Mouse (Mus musculus) MEL (cell line): Measurements from ENCODE around the gene Prr5. TPM values are rescaled to one million over a fixed set of nuclear protein-coding genes. Genes with fewer than 3 reads are reported as not detected.

Source experiments
- DNase-seq: peaks from one replicate; pipeline ENCODE4 v3.0.0; 2011; ENCODE audit warnings: low read depth, low spot score
- H3K27ac ChIP-seq: 2 replicates; pipeline ENCODE4 v1.5.1; 2012; ENCODE audit warnings: low read depth, mild to moderate bottlenecking, control low read depth, low read length, moderate library complexity; ENCODE audit not compliant: control insufficient read depth
- H3K27me3 ChIP-seq, 2 experiments: fragments of 150-350 bp in 1 of 2; sonication (generic) in 1 of 2; 2 replicates each; pipeline ENCODE4 v1.6.1; 2012; ENCODE audit warnings: low read length in 2 of 2, mild to moderate bottlenecking in 2 of 2, improper control_type of control experiment in 1 of 2, moderate library complexity in 1 of 2; ENCODE audit not compliant: insufficient read depth in 2 of 2, control insufficient read depth in 1 of 2
- H3K36me3 ChIP-seq, 2 experiments: 2 replicates each; pipeline ENCODE4 v1.6.1; 2012 to 2014; ENCODE audit warnings: low read length in 2 of 2, improper control_type of control experiment in 1 of 2, inconsistent platforms in 1 of 2, mild to moderate bottlenecking in 1 of 2; ENCODE audit not compliant: insufficient read depth in 2 of 2, control insufficient read depth in 1 of 2
- H3K4me1 ChIP-seq, 2 experiments: fragments of 150-350 bp in 1 of 2; sonication (generic) in 1 of 2; 2 replicates each; pipeline ENCODE4 v1.6.1; 2012; ENCODE audit warnings: low read length in 2 of 2, improper control_type of control experiment in 1 of 2, mild to moderate bottlenecking in 1 of 2; ENCODE audit not compliant: insufficient read depth in 2 of 2, control insufficient read depth in 1 of 2
- H3K4me3 ChIP-seq, 2 experiments: fragments of 150-350 bp in 1 of 2; sonication (generic) in 1 of 2; 2 replicates each; pipeline ENCODE4 v1.5.1; 2012; ENCODE audit warnings: low read depth in 2 of 2, low read length in 2 of 2, mild to moderate bottlenecking in 2 of 2, moderate library complexity in 2 of 2, control low read depth in 1 of 2, improper control_type of control experiment in 1 of 2; ENCODE audit not compliant: control insufficient read depth in 1 of 2, insufficient read depth in 1 of 2
- H3K79me2 ChIP-seq: 2 replicates; pipeline ENCODE4 v1.6.1; 2012; ENCODE audit warnings: mild to moderate bottlenecking, low read length, moderate library complexity; ENCODE audit not compliant: control insufficient read depth, poor library complexity, insufficient read depth
- H3K9ac ChIP-seq: 2 replicates; pipeline ENCODE4 v1.6.1; 2012; ENCODE audit warnings: low read depth, mild to moderate bottlenecking, control low read depth, low read length, moderate library complexity; ENCODE audit not compliant: control insufficient read depth, poor library complexity, severe bottlenecking
- H3K9me3 ChIP-seq: fragments of 150-350 bp; sonication (generic); replicated peaks from 2 replicates; pipeline ENCODE4 v1.6.1; 2012; ENCODE audit warnings: mild to moderate bottlenecking, low read length, improper control_type of control experiment, moderate library complexity; ENCODE audit not compliant: insufficient read depth
- CHD2 ChIP-seq: IDR thresholded peaks from 2 replicates; pipeline ENCODE4 v1.6.1; 2011; ENCODE audit warnings: low read length, improper control_type of control experiment
- CTCF ChIP-seq, 3 experiments: IDR thresholded peaks in 2 of 3; conservative IDR thresholded peaks in 1 of 3; 2 replicates each; pipeline ENCODE4 v1.5.1; 2011 to 2012; ENCODE audit warnings: low read length in 3 of 3, low read depth in 2 of 3, mild to moderate bottlenecking in 2 of 3, improper control_type of control experiment in 1 of 3, inconsistent platforms in 1 of 3, mixed read lengths in 1 of 3, moderate library complexity in 1 of 3; ENCODE audit not compliant: control insufficient read depth in 1 of 3, insufficient read depth in 1 of 3, poor library complexity in 1 of 3, severe bottlenecking in 1 of 3
- E2F4 ChIP-seq: IDR thresholded peaks from 2 replicates; pipeline ENCODE4 v1.6.1; 2011; ENCODE audit warnings: low read depth, low read length, improper control_type of control experiment, borderline replicate concordance
- ELF1 ChIP-seq: IDR thresholded peaks from 2 replicates; pipeline ENCODE4 v1.6.1; 2014; ENCODE audit warnings: low read depth, mild to moderate bottlenecking, inconsistent platforms, low read length, improper control_type of control experiment, moderate library complexity
- GABPA ChIP-seq: IDR thresholded peaks from 2 replicates; pipeline ENCODE4 v1.6.1; 2012; ENCODE audit warnings: low read depth, mild to moderate bottlenecking, inconsistent platforms, low read length, improper control_type of control experiment, moderate library complexity
- MAFK ChIP-seq: IDR thresholded peaks from 2 replicates; pipeline ENCODE4 v1.6.1; 2011; ENCODE audit warnings: low read depth, mild to moderate bottlenecking, low read length, improper control_type of control experiment, borderline replicate concordance
- MAX ChIP-seq: IDR thresholded peaks from 2 replicates; pipeline ENCODE4 v1.6.1; 2011; ENCODE audit warnings: low read length, improper control_type of control experiment
- MXI1 ChIP-seq: IDR thresholded peaks from 2 replicates; pipeline ENCODE4 v1.6.1; 2011; ENCODE audit warnings: mild to moderate bottlenecking, low read depth, low read length, improper control_type of control experiment
- MYB ChIP-seq: IDR thresholded peaks from 2 replicates; pipeline ENCODE4 v1.6.1; 2011; ENCODE audit warnings: mild to moderate bottlenecking, low read depth, low read length, improper control_type of control experiment
- MYC ChIP-seq: IDR thresholded peaks from 2 replicates; pipeline ENCODE4 v1.6.1; 2011; ENCODE audit warnings: low read depth, mild to moderate bottlenecking, low read length, improper control_type of control experiment, moderate library complexity
- NRF1 ChIP-seq: IDR thresholded peaks from 2 replicates; pipeline ENCODE4 v1.6.1; 2014; ENCODE audit warnings: low read depth, mild to moderate bottlenecking, inconsistent platforms, low read length, improper control_type of control experiment, moderate library complexity; ENCODE audit not compliant: poor library complexity, insufficient read depth, severe bottlenecking
- POLR2A ChIP-seq, 2 experiments: IDR thresholded peaks; 2 replicates each; pipeline ENCODE4 v1.6.1; 2011 to 2012; ENCODE audit warnings: low read length in 2 of 2, mild to moderate bottlenecking in 2 of 2, control low read depth in 1 of 2, improper control_type of control experiment in 1 of 2, low read depth in 1 of 2, moderate library complexity in 1 of 2; ENCODE audit not compliant: control insufficient read depth in 1 of 2, insufficient read depth in 1 of 2, poor library complexity in 1 of 2
- POLR2AphosphoS2 ChIP-seq: IDR thresholded peaks from 2 replicates; pipeline ENCODE4 v1.6.1; 2011; ENCODE audit warnings: low read length, improper control_type of control experiment
- RCOR1 ChIP-seq: IDR thresholded peaks from 2 replicates; pipeline ENCODE4 v1.6.1; 2012; ENCODE audit warnings: low read depth, mild to moderate bottlenecking, inconsistent platforms, low read length, improper control_type of control experiment
- SMC3 ChIP-seq: IDR thresholded peaks from 2 replicates; pipeline ENCODE4 v1.6.1; 2011; ENCODE audit warnings: low read depth, low read length, improper control_type of control experiment
- TAL1 ChIP-seq: IDR thresholded peaks from 2 replicates; pipeline ENCODE4 v1.6.1; 2012; ENCODE audit warnings: mild to moderate bottlenecking, inconsistent platforms, low read length, moderate library complexity, mixed read lengths
- TBP ChIP-seq: IDR thresholded peaks from 2 replicates; pipeline ENCODE4 v1.8.0; 2011; ENCODE audit warnings: low read depth, low read length, improper control_type of control experiment
- TCF12 ChIP-seq: IDR thresholded peaks from 2 replicates; pipeline ENCODE4 v1.6.1; 2014; ENCODE audit warnings: low read depth, mild to moderate bottlenecking, inconsistent platforms, low read length, improper control_type of control experiment, moderate library complexity
- USF1 ChIP-seq: IDR thresholded peaks from 2 replicates; pipeline ENCODE4 v1.6.1; 2014; ENCODE audit warnings: low read depth, mild to moderate bottlenecking, inconsistent platforms, low read length, improper control_type of control experiment, moderate library complexity
- ZMIZ1 ChIP-seq: IDR thresholded peaks from 2 replicates; pipeline ENCODE4 v1.6.1; 2012; ENCODE audit warnings: low read depth, mild to moderate bottlenecking, inconsistent platforms, low read length, improper control_type of control experiment, moderate library complexity
- polyA plus RNA-seq, 2 experiments: library from polyadenylated mRNA; stranded (reverse) in 1 of 2; unstranded in 1 of 2; fragments of >175 nt in 1 of 2; fragments of >200 nt in 1 of 2; gene quantifications; 2 replicates each; pipeline versions ENCODE4 v1.2.1 to v1.2.4; 2012; ENCODE audit warnings: low replicate concordance in 2 of 2, low read depth in 1 of 2; ENCODE audit not compliant: insufficient read length in 2 of 2, insufficient read depth in 1 of 2, missing spikeins in 1 of 2
- total RNA-seq: library from RNA; depleted of rRNA; stranded (reverse); fragments of 300-350 nt; gene quantifications from 2 replicates; pipeline ENCODE4 v1.2.3, GENCODE M21; 2012

Prr5 gene
- total and polyA plus RNA-seq, 3 experiments: not detected

DNA sequence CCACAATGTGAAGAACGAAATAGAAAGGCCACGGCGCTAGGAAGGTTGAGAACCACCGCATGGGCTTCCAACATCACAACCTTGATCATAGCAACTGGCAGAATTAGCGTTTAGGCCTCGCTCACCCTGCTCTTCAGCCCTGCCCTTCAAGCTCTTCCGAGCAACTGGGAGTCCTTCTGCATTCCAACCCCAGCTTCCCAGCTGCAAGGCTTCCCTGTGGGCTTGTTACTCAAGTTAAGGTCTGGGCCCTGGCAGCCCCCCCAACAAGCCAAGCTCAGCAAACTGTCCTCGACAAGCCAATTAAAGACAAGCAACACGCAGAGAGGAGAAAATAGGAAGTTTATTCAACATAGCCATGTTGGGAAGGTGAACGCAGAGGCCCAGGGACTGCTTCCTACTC lies 14.4 kb upstream of the Prr5 start:
- no peaks in the 10 kb centered on the region for H3K9me3 ChIP-seq
- no peak for DNase-seq
- no peak overlapping the region for H3K9ac ChIP-seq
- no peaks in the 10 kb centered on the region for H3K36me3 ChIP-seq
- H3K79me2 ChIP-seq: no peaks in the 10 kb centered on the region
- H3K27me3 ChIP-seq: no peaks in the 10 kb centered on the region
- no peak overlapping the region for H3K27ac ChIP-seq
- H3K4me1 ChIP-seq: no peaks in the 10 kb centered on the region
- no peak for TF ChIP-seq E2F4
- no peak for TF ChIP-seq MAX
- no peak for TF ChIP-seq ELF1
- no peak for TF ChIP-seq MAFK
- TF ChIP-seq SMC3: no peak
- TF ChIP-seq MXI1: no peak
- TF ChIP-seq GABPA: no peak
- no peak for TF ChIP-seq MYB
- no peak for TF ChIP-seq CTCF (IDR thresholded peaks at IDR 0.05 in 2 of 3, conservative IDR thresholded peaks at IDR 0.05 in 1 of 3; ENCODE audit: control insufficient read depth in 1 of 3, insufficient read depth in 1 of 3, low read depth in 2 of 3, low read length in 3 of 3, poor library complexity in 1 of 3, severe bottlenecking in 1 of 3)
- no peak for TF ChIP-seq TCF12
- no peak for TF ChIP-seq ZMIZ1
- TF ChIP-seq POLR2A (IDR thresholded peaks at IDR 0.05; ENCODE audit: control insufficient read depth in 1 of 2, insufficient read depth in 1 of 2, low read depth in 1 of 2, low read length in 2 of 2, poor library complexity in 1 of 2): no peak
- TF ChIP-seq TBP: no peak
- TF ChIP-seq NRF1: no peak
- TF ChIP-seq TAL1: no peak
- TF ChIP-seq RCOR1: no peak
- TF ChIP-seq USF1: no peak
- no peak for TF ChIP-seq CHD2
- no peak for TF ChIP-seq MYC
- TF ChIP-seq POLR2AphosphoS2: no peak
- H3K4me3 ChIP-seq: no peak overlapping the region

DNA sequence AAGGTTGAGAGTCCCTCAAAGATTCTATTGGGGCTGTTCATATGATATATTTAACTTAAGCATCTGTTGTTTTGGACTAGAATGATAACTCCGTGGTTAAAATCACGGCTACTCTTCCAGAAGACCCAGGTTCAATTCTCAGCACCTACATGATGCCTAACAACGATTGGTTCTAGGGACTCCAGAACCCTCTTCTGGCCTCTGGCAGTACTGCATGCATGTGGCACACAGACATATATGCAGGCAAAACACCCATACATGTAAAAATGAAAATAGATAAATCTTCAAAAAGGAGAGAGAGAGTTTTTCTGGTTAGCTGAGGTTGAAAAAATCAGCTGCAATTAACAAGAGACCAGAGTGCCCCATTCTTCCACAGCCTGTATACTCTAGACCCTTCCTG lies 12.7 kb upstream of the Prr5 start:
- TF ChIP-seq CTCF (IDR thresholded peaks at IDR 0.05 in 2 of 3, conservative IDR thresholded peaks at IDR 0.05 in 1 of 3; ENCODE audit: control insufficient read depth in 1 of 3, insufficient read depth in 1 of 3, low read depth in 2 of 3, low read length in 3 of 3, poor library complexity in 1 of 3, severe bottlenecking in 1 of 3) (peak; percentile 10 to 39 (median 11); a peak in 3 of 6 replicates), POLR2A (IDR thresholded peaks at IDR 0.05; ENCODE audit: control insufficient read depth in 1 of 2, insufficient read depth in 1 of 2, low read depth in 1 of 2, low read length in 2 of 2, poor library complexity in 1 of 2) (no peak)
- TF ChIP-seq, all 39 proteins: peak for 1
- DNase-seq: peak; percentile 5
- no peaks in the 10 kb centered on the region for H3K4me1 ChIP-seq
- H3K27ac ChIP-seq: no peak overlapping the region
- H3K9ac ChIP-seq: no peak overlapping the region
- no peak overlapping the region for H3K4me3 ChIP-seq
- H3K9me3 ChIP-seq: no peaks in the 10 kb centered on the region
- no peaks in the 10 kb centered on the region for H3K36me3 ChIP-seq
- H3K79me2 ChIP-seq: no peaks in the 10 kb centered on the region
- H3K27me3 ChIP-seq: no peaks in the 10 kb centered on the region
